Mouse (Mus musculus): ENCODE results near the gene Kif1b. TPM values are rescaled to one million over a fixed set of nuclear protein-coding genes. Genes with fewer than 3 reads are reported as not detected.

The Kif1b gene
- total and polyA plus RNA-seq, 3 experiments = 8.8 to 20.2 (median 16.3) TPM

DNA sequence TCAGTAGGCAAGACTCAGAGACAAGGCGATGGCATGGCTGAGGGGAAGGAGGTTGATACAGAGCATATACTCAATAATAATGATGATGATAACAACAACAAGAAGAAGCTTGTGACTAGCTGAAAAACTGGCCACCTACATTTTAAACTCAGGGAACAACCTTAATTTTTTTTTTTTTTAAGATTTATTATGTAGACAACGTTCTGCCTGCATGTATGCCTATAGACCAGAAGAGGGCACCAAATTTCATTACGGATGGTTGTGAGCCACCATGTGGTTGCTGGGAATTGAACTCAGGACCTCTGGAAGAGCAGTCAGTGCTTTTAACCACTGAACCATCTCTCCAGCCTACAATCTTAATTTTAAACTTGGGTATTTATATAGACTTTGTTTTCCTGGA lies 84.0 kb downstream of the Kif1b start:
- no peaks in the 10 kb centered on the region for H3K36me3 ChIP-seq (ENCODE audit: control insufficient read depth in 1 of 2, insufficient read depth in 2 of 2, low read length in 2 of 2)
- no peak overlapping the region for H3K4me3 ChIP-seq (ENCODE audit: control insufficient read depth in 1 of 2, insufficient read depth in 1 of 2, low read depth in 2 of 2, low read length in 2 of 2)
- no peaks in the 10 kb centered on the region for H3K9me3 ChIP-seq (replicated peaks; ENCODE audit: insufficient read depth, low read length)
- no peak overlapping the region for H3K9ac ChIP-seq (ENCODE audit: control insufficient read depth, low read depth, low read length, poor library complexity, severe bottlenecking)
- no peak for TF ChIP-seq MAX (IDR thresholded peaks at IDR 0.05; ENCODE audit: low read length)
- peak; percentile 24; the same call in 1 of the 2 replicates for TF ChIP-seq SMC3 (IDR thresholded peaks at IDR 0.05; ENCODE audit: low read depth, low read length)
- peak; percentile 52; the same call in 1 of the 2 replicates for TF ChIP-seq ZNF384 (IDR thresholded peaks at IDR 0.05; ENCODE audit: low read depth, low read length)
- TF ChIP-seq CTCF (IDR thresholded peaks at IDR 0.05 in 2 of 3, conservative IDR thresholded peaks at IDR 0.05 in 1 of 3; ENCODE audit: control insufficient read depth in 1 of 3, insufficient read depth in 1 of 3, low read depth in 2 of 3, low read length in 3 of 3, poor library complexity in 1 of 3, severe bottlenecking in 1 of 3) = peak in 1 of 3 experiments; percentile 30; a peak in 1 of 6 replicates
- TF ChIP-seq MYC (IDR thresholded peaks at IDR 0.05; ENCODE audit: low read depth, low read length) = 0 out of 2 replicates have a peak, but pooled peaks have one; percentile 23
- peak; percentile 23 for DNase-seq (ENCODE audit: low read depth, low spot score)
- no peaks in the 10 kb centered on the region for H3K27me3 ChIP-seq (ENCODE audit: control insufficient read depth in 1 of 2, insufficient read depth in 2 of 2, low read length in 2 of 2)
- no peak overlapping the region for H3K27ac ChIP-seq (ENCODE audit: control insufficient read depth, low read depth, low read length)
- no peaks in the 10 kb centered on the region for H3K79me2 ChIP-seq (ENCODE audit: control insufficient read depth, insufficient read depth, low read length, poor library complexity)
- no peaks in the 10 kb centered on the region for H3K4me1 ChIP-seq (ENCODE audit: control insufficient read depth in 1 of 2, insufficient read depth in 2 of 2, low read length in 2 of 2)

DNA sequence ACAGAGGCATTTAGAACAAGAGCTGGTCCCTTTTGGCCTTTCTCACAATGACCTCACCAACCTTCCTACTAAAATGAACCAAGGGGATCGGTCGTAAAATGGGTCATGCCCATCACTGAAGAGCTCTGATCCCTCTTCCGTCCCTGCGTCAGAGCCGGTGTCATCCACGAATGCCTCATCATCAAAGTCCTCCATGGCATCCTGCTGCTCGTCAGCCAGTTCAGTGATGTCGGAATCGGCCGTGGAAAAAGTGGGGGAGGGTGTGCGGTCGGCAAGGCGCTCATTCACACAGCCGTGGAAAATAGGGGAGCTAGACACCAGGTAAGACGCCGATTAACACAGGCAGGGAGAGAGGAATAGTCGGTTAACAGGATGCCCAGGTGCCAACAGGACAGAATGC lies 87.0 kb downstream of the Kif1b start:
- no peaks in the 10 kb centered on the region for H3K27me3 ChIP-seq (ENCODE audit: control insufficient read depth in 1 of 2, insufficient read depth in 2 of 2, low read length in 2 of 2)
- no peak for DNase-seq (ENCODE audit: low read depth, low spot score)
- no peak overlapping the region for H3K27ac ChIP-seq (ENCODE audit: control insufficient read depth, low read depth, low read length)
- H3K36me3 ChIP-seq (ENCODE audit: control insufficient read depth in 1 of 2, insufficient read depth in 2 of 2, low read length in 2 of 2) = no peaks in the 10 kb centered on the region
- H3K79me2 ChIP-seq (ENCODE audit: control insufficient read depth, insufficient read depth, low read length, poor library complexity) = no peaks in the 10 kb centered on the region
- no peak overlapping the region for H3K4me3 ChIP-seq (ENCODE audit: control insufficient read depth in 1 of 2, insufficient read depth in 1 of 2, low read depth in 2 of 2, low read length in 2 of 2)
- no peaks in the 10 kb centered on the region for H3K4me1 ChIP-seq (ENCODE audit: control insufficient read depth in 1 of 2, insufficient read depth in 2 of 2, low read length in 2 of 2)
- H3K9ac ChIP-seq (ENCODE audit: control insufficient read depth, low read depth, low read length, poor library complexity, severe bottlenecking) = no peak overlapping the region
- TF ChIP-seq ZMIZ1 (IDR thresholded peaks at IDR 0.05; ENCODE audit: low read depth, low read length) = no peak
- no peak for TF ChIP-seq GABPA (IDR thresholded peaks at IDR 0.05; ENCODE audit: low read depth, low read length)
- no peak for TF ChIP-seq USF1 (IDR thresholded peaks at IDR 0.05; ENCODE audit: low read depth, low read length)
- no peak for TF ChIP-seq NELFE (IDR thresholded peaks at IDR 0.05; ENCODE audit: low read depth, low read length)
- TF ChIP-seq MYC (IDR thresholded peaks at IDR 0.05; ENCODE audit: low read depth, low read length) = no peak
- TF ChIP-seq NRF1 (IDR thresholded peaks at IDR 0.05; ENCODE audit: insufficient read depth, low read depth, low read length, poor library complexity, severe bottlenecking) = no peak
- no peak for TF ChIP-seq ZNF384 (IDR thresholded peaks at IDR 0.05; ENCODE audit: low read depth, low read length)
- TF ChIP-seq TBP (IDR thresholded peaks at IDR 0.05; ENCODE audit: low read depth, low read length) = no peak
- no peak for TF ChIP-seq USF2 (IDR thresholded peaks at IDR 0.05; ENCODE audit: borderline replicate concordance in 1 of 2, insufficient read depth in 1 of 2, low read depth in 1 of 2, low read length in 2 of 2)
- no peaks in the 10 kb centered on the region for H3K9me3 ChIP-seq (replicated peaks; ENCODE audit: insufficient read depth, low read length)

DNA sequence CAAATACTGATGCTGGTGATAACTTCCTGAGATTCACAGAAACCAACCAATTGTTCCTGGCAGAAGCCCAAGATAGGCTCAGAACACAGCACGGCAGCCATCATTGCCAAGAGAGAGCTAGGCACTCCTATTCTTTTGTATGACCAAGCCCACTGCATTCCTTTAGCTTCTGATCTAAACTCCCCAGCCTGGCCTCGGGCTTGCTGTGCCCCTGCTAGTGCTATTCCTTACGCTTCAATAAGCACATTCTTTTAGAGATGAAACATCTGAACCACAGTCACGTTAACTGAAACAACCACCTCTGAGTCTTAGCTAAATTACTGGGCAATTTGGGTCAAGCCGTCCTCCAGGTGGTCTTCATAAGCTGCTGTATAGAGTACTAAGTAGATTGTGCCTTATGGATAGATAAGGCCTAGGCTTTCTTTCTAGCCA lies 87.4 kb downstream of the Kif1b start:
- no peaks in the 10 kb centered on the region for H3K4me1 ChIP-seq (ENCODE audit: control insufficient read depth in 1 of 2, insufficient read depth in 2 of 2, low read length in 2 of 2)
- H3K36me3 ChIP-seq (ENCODE audit: control insufficient read depth in 1 of 2, insufficient read depth in 2 of 2, low read length in 2 of 2) = no peaks in the 10 kb centered on the region
- H3K79me2 ChIP-seq (ENCODE audit: control insufficient read depth, insufficient read depth, low read length, poor library complexity) = no peaks in the 10 kb centered on the region
- no peak overlapping the region for H3K4me3 ChIP-seq (ENCODE audit: control insufficient read depth in 1 of 2, insufficient read depth in 1 of 2, low read depth in 2 of 2, low read length in 2 of 2)
- no peak overlapping the region for H3K9ac ChIP-seq (ENCODE audit: control insufficient read depth, low read depth, low read length, poor library complexity, severe bottlenecking)
- DNase-seq (ENCODE audit: low read depth, low spot score) = no peak
- no peaks in the 10 kb centered on the region for H3K9me3 ChIP-seq (replicated peaks; ENCODE audit: insufficient read depth, low read length)
- no peak for TF ChIP-seq NRF1 (IDR thresholded peaks at IDR 0.05; ENCODE audit: insufficient read depth, low read depth, low read length, poor library complexity, severe bottlenecking)
- no peak for TF ChIP-seq ZC3H11A (IDR thresholded peaks at IDR 0.05; ENCODE audit: low read depth, low read length)
- TF ChIP-seq USF1 (IDR thresholded peaks at IDR 0.05; ENCODE audit: low read depth, low read length) = no peak
- TF ChIP-seq SIN3A (IDR thresholded peaks at IDR 0.05; ENCODE audit: low read length) = no peak
- TF ChIP-seq MAX (IDR thresholded peaks at IDR 0.05; ENCODE audit: low read length) = no peak
- TF ChIP-seq NELFE (IDR thresholded peaks at IDR 0.05; ENCODE audit: low read depth, low read length) = no peak
- TF ChIP-seq ELF1 (IDR thresholded peaks at IDR 0.05; ENCODE audit: low read depth, low read length) = no peak
- no peak for TF ChIP-seq KAT2A (conservative IDR thresholded peaks at IDR 0.05; ENCODE audit: low read depth, low read length)
- no peak for TF ChIP-seq MYC (IDR thresholded peaks at IDR 0.05; ENCODE audit: low read depth, low read length)
- no peak overlapping the region for H3K27ac ChIP-seq (ENCODE audit: control insufficient read depth, low read depth, low read length)
- H3K27me3 ChIP-seq (ENCODE audit: control insufficient read depth in 1 of 2, insufficient read depth in 2 of 2, low read length in 2 of 2) = no peaks in the 10 kb centered on the region
